Mouse (Mus musculus) kidney, adult 2 months (tissue): ENCODE data around the gene Cacnb4. TPM values are rescaled to one million over a fixed set of nuclear protein-coding genes. Genes with fewer than 3 reads are reported as not detected.

Experiments used
- DNase-seq: peaks from one replicate; pipeline ENCODE4 v3.0.0; 2021
- H3K27ac ChIP-seq: fragments of 200-500 bp; 2 replicates; pipeline ENCODE4 v1.5.1; 2012; ENCODE audit warnings: low read depth, low read length, control low read depth, inconsistent platforms; ENCODE audit not compliant: insufficient read depth
- H3K27me3 ChIP-seq: fragments of 200-500 bp; replicated peaks from 2 replicates; pipeline ENCODE4 v1.6.1; 2012; ENCODE audit warnings: mild to moderate bottlenecking, moderate library complexity, low read length, inconsistent platforms; ENCODE audit not compliant: control insufficient read depth, insufficient read depth
- H3K36me3 ChIP-seq: fragments of 200-500 bp; 2 replicates; pipeline ENCODE4 v1.6.1; 2012; ENCODE audit warnings: mild to moderate bottlenecking, moderate library complexity, low read length, inconsistent platforms; ENCODE audit not compliant: control insufficient read depth, insufficient read depth
- H3K4me1 ChIP-seq: fragments of 200-500 bp; 2 replicates; pipeline ENCODE4 v1.6.1; 2011; ENCODE audit warnings: low read length; ENCODE audit not compliant: control insufficient read depth, insufficient read depth
- H3K4me3 ChIP-seq: fragments of 200-500 bp; 2 replicates; pipeline ENCODE4 v1.5.1; 2011; ENCODE audit warnings: mild to moderate bottlenecking, low read depth, low read length, control low read depth; ENCODE audit not compliant: insufficient read depth
- CTCF ChIP-seq: fragments of 200-500 bp; conservative IDR thresholded peaks from 2 replicates; pipeline ENCODE4 v1.5.1; 2011; ENCODE audit warnings: low read depth, mild to moderate bottlenecking, control low read depth, low read length, moderate library complexity, mixed read lengths; ENCODE audit not compliant: insufficient read depth, insufficient read length
- POLR2A ChIP-seq: fragments of 200-500 bp; IDR thresholded peaks from one replicate; pipeline ENCODE4 v1.6.1; 2011; ENCODE audit warnings: low read depth, low read length, control low read depth
- WGBS: fragments of 180-500 bp; shearing (Covaris S2); methylation state at CpG from one replicate; pipeline ENCODE4 v1.1.7; 2018; 5-methylcytosine and 5-hydroxymethylcytosine counted together
- polyA plus RNA-seq: library from polyadenylated mRNA; depleted of rRNA; stranded (reverse); fragments of >200 nt; gene quantifications from 2 replicates; pipeline ENCODE4 v1.2.3, GENCODE M21; 2012

Cacnb4 gene
- polyA plus RNA-seq, 1 experiment, result 1.0 TPM

DNA sequence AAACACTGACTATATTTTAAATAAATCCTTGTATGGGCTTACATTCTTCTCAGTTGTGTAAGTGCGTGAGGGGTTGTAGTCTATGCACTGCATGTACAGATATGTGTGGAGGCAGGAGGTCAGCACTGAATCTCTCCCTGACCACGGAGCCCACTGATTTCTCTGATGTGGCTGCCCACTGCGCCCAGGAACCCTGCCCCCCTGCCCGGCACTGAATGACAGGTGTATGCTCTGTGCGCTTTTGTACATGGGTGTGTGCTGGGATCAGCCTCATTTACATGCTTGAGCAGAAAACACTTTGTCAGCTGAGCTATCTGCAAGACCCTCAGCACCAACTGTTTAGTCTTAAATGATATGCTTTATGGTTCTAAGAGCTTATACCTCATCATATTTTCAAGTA, 271.4 kb downstream of the Cacnb4 start:
- H3K27me3 ChIP-seq, result no peaks in the 10 kb centered on the region
- H3K4me1 ChIP-seq, result no peaks in the 10 kb centered on the region
- DNase-seq, result no peak
- no peak overlapping the region for H3K4me3 ChIP-seq
- 93% methylated on average over 5 of the region's 5 CpGs for WGBS
- no peak for TF ChIP-seq POLR2A
- no peak for TF ChIP-seq CTCF
- H3K27ac ChIP-seq, result no peak overlapping the region
- peaks cover 11% of the 10 kb centered on the region for H3K36me3 ChIP-seq

DNA sequence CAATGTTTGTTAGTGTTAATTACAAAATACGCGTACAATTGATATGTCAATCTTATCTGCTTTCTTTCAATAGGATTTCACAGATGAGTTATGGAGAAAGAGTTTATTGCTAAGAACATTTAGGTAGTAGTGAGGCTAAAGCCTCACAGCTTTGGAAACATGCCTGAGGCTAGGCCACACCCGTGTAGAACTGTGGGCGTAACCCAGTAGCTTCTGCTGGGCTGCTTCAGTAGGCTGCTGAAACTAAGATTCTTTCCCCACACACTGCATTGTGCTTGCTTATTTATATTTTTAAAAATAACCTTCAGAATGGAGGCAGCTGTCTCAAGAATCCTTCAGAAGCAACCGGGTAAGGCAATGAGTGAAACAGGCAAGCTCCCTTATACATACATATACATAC, 282.1 kb downstream of the Cacnb4 start:
- no peak for DNase-seq
- Histone ChIP-seq H3K36me3 (peaks cover 2% of the 10 kb centered on the region; the same call in 1 of the 2 replicates), H3K4me3 (no peak overlapping the region), H3K27ac (no peak overlapping the region), H3K4me1 (no peaks in the 10 kb centered on the region), H3K27me3 (no peaks in the 10 kb centered on the region)
- TF ChIP-seq POLR2A (no peak), CTCF (no peak)
- 84% methylated on average over 5 of the region's 5 CpGs for WGBS

DNA sequence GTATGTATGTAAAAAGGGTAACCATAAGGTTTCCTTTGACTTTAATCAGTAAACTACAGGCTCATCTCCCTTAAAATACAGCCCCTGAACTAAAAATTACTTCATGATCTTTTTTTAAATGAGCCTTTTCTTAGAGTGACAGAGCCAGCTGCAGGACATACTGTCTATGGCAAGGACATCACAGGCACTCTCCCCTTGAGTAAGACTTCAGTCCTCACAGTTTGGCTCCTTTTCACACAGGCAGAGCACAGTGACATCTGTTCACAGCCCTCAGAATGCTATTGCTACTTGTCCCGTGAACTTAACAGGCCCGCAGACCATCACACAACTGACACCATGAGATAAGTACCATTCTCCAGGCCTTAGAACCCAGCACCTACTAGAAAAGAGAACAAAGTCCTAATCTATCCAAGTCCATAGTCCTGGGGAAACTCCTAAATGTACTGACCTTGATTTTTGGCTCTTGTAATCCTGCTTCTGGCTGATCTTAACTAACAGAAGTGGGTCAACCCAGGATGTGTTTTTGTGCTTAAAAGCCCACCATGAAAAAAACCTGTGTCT, 286.1 kb downstream of the Cacnb4 start:
- Histone ChIP-seq H3K27me3 (no peaks in the 10 kb centered on the region), H3K4me3 (no peak overlapping the region), H3K27ac (no peak overlapping the region), H3K36me3 (no peaks in the 10 kb centered on the region), H3K4me1 (no peaks in the 10 kb centered on the region)
- 81% methylated on average over 2 of the region's 2 CpGs for WGBS
- no peak for TF ChIP-seq POLR2A
- TF ChIP-seq CTCF, result no peak
- DNase-seq, result no peak

DNA sequence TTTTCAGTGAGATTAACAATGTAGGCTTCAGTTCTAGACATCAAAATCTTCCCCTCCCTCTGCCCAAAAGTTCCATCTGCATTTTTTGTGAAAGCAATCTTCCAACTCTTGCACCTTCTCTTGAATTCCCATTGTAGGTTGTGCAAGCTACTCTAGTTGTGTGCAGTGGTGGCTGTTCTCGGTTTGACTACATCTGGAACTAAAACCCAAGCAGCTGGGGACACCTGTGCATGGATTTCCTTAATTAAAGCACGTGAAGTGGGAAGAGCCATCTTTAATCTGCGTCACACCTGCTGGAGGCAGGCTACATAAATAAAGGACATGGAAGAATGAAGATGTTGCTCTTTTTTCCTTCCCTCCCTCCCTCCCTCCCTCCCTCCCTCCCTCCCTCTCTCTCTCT, 286.7 kb downstream of the Cacnb4 start:
- Histone ChIP-seq H3K4me1 (no peaks in the 10 kb centered on the region), H3K36me3 (no peaks in the 10 kb centered on the region), H3K27me3 (no peaks in the 10 kb centered on the region), H3K4me3 (no peak overlapping the region), H3K27ac (no peak overlapping the region)
- no peak for TF ChIP-seq POLR2A
- TF ChIP-seq CTCF, result no peak
- WGBS, result 58% methylated on average over 3 of the region's 3 CpGs
- DNase-seq, result no peak

DNA sequence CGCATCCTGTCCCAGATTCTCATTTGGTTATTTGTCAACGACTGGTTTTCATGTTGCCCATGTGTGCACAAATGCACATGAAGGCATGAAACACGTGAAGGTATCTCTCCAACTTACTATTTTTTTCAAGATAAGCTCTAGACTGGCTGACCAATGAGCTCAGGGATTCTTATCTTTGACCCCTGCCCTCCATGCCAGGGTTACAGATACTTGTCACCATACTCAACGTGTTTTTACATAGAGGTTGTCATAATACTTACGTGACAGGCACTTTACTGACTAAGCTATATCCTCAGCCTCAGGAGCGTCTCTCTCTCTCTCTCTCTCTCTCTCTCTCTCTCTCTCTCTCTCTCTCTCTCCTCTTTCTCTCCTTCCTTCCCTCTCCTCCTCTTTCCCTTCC, 290.2 kb downstream of the Cacnb4 start:
- Histone ChIP-seq H3K4me1 (no peaks in the 10 kb centered on the region), H3K27me3 (no peaks in the 10 kb centered on the region), H3K4me3 (no peak overlapping the region), H3K36me3 (no peaks in the 10 kb centered on the region), H3K27ac (no peak overlapping the region)
- TF ChIP-seq CTCF (no peak), POLR2A (no peak)
- no peak for DNase-seq
- WGBS, result 82% methylated on average over 6 of the region's 6 CpGs

DNA sequence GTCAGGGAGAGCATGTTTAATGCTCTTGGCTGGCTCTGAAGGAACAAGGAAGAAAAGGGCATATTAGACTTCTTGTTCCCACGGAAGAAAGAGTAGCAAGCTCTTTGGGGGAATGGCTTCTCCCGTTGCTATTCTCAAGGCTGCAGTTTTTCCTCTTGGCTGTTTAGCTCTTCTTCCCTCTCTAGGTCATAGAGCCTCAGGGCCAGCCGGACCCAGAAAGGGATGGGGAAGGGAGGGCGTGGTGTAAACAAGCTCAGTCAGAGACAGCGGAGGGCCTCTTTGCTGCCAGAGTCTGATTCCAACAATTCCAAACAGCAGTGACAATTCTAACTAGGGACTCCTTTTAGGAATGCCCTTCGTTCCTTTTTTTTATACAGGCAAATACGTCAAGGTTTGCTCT, 290.6 kb downstream of the Cacnb4 start:
- Histone ChIP-seq H3K4me3 (no peak overlapping the region), H3K27ac (no peak overlapping the region), H3K4me1 (no peaks in the 10 kb centered on the region), H3K36me3 (no peaks in the 10 kb centered on the region), H3K27me3 (no peaks in the 10 kb centered on the region)
- no peak for DNase-seq
- no peak for TF ChIP-seq POLR2A
- no peak for TF ChIP-seq CTCF
- 44% methylated on average over 7 of the region's 7 CpGs for WGBS

DNA sequence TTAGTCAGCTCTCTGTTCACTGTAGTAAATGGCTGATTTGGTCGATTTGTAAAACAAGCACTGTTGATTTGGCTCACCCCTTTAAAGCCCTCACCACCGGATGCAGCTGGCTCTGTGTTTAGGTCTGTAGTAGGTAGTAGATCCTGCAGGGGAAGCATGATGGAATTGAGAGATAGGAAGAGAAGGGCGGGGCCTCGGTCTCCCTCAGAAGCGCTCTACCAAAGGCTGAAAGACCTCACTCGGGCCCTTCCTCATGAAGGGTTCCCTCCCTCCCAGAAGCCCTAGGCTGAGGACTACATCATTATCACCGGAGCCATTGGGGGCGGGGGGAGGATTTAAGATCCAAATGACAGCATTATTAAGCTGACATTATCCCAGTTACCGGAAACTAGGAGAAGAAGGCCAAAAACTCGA, 297.8 kb downstream of the Cacnb4 start:
- DNase-seq, result no peak
- no peaks in the 10 kb centered on the region for H3K27me3 ChIP-seq
- TF ChIP-seq POLR2A (no peak), CTCF (no peak)
- 78% methylated on average over 10 of the region's 10 CpGs for WGBS
- no peak overlapping the region for H3K4me3 ChIP-seq
- no peaks in the 10 kb centered on the region for H3K36me3 ChIP-seq
- no peak overlapping the region for H3K27ac ChIP-seq
- no peaks in the 10 kb centered on the region for H3K4me1 ChIP-seq
